Mouse (Mus musculus): ENCODE results near the gene Prss50.
"Not testable (repeated sequence)": the region's sequence is repeated elsewhere in the genome, so short reads cannot be mapped to it uniquely, and the experiment has no call there.

Prss50 gene

GRCm38 (mm10) chr9:110857781-110858472, at the start of gene Prss50:
Gene Prss50, plus strand, starts transcription at chr9:110857967.
- DNase-seq (ENCODE audit: low read depth) = peak; percentile 49

GRCm38 (mm10) chr9:110810051-110810450, 47.7 kb upstream of the Prss50 start:
- no peak for DNase-seq (ENCODE audit: low read depth)

GRCm38 (mm10) chr9:110813789-110814188, 44.0 kb upstream of the Prss50 start, which contains the start of gene Prss44:
Gene Prss44, plus strand, starts transcription at chr9:110813994.
- DNase-seq (ENCODE audit: low read depth) = no peak

- DNase-seq (ENCODE audit: low read depth) = not testable (repeated sequence)
Observed at GRCm38 (mm10) chr9:110820546-110820945, 37.2 kb upstream of the Prss50 start.

- DNase-seq (ENCODE audit: low read depth) = no peak
Observed at GRCm38 (mm10) chr9:110821436-110821835, 36.3 kb upstream of the Prss50 start.

- DNase-seq (ENCODE audit: low read depth) = no peak
Observed at GRCm38 (mm10) chr9:110825426-110825825, 32.3 kb upstream of the Prss50 start.

GRCm38 (mm10) chr9:110825832-110826231, 31.9 kb upstream of the Prss50 start:
- no peak for DNase-seq (ENCODE audit: low read depth)

GRCm38 (mm10) chr9:110826390-110826789, 31.4 kb upstream of the Prss50 start, which contains the start of gene Prss43:
Gene Prss43, plus strand, starts transcription at chr9:110826690.
- DNase-seq (ENCODE audit: low read depth) = no peak

- peak; percentile 7 for DNase-seq (ENCODE audit: low read depth)
Observed at GRCm38 (mm10) chr9:110833021-110833420, 24.7 kb upstream of the Prss50 start.

- no peak for DNase-seq (ENCODE audit: low read depth)
Observed at GRCm38 (mm10) chr9:110834411-110834810, 23.4 kb upstream of the Prss50 start, which contains the start of gene Prss45. Gene Prss45, plus strand, starts transcription at chr9:110834588.

GRCm38 (mm10) chr9:110834961-110835360, 22.8 kb upstream of the Prss50 start:
- no peak for DNase-seq (ENCODE audit: low read depth)

- DNase-seq (ENCODE audit: low read depth) = no peak
Observed at GRCm38 (mm10) chr9:110836112-110836511, 21.7 kb upstream of the Prss50 start.

- no peak for DNase-seq (ENCODE audit: low read depth)
Observed at GRCm38 (mm10) chr9:110840905-110841304, 16.9 kb upstream of the Prss50 start.

- DNase-seq (ENCODE audit: low read depth) = no peak
Observed at GRCm38 (mm10) chr9:110841438-110841837, 16.3 kb upstream of the Prss50 start.

GRCm38 (mm10) chr9:110844206-110844605, 13.6 kb upstream of the Prss50 start, which contains the start of gene Prss46:
Gene Prss46, plus strand, starts transcription at chr9:110844506.
- no peak for DNase-seq (ENCODE audit: low read depth)

- no peak for DNase-seq (ENCODE audit: low read depth)
Observed at GRCm38 (mm10) chr9:110849162-110849561, 8.6 kb upstream of the Prss50 start.

GRCm38 (mm10) chr9:110855903-110856302, 1.9 kb upstream of the Prss50 start:
- no peak for DNase-seq (ENCODE audit: low read depth)

GRCm38 (mm10) chr9:110856920-110857319, 847 bp upstream of the Prss50 start:
- no peak for DNase-seq (ENCODE audit: low read depth)

- DNase-seq (ENCODE audit: low read depth) = no peak
Observed at GRCm38 (mm10) chr9:110858523-110858922, 756 bp downstream of the Prss50 start.

GRCm38 (mm10) chr9:110858967-110859596, 1.3 kb downstream of the Prss50 start:
- DNase-seq (ENCODE audit: low read depth) = peak; percentile 38

- peak; percentile 47 for DNase-seq (ENCODE audit: low read depth)
Observed at GRCm38 (mm10) chr9:110871030-110871429, 13.3 kb downstream of the Prss50 start.

- no peak for DNase-seq (ENCODE audit: low read depth)
Observed at GRCm38 (mm10) chr9:110873681-110874659, 16.2 kb downstream of the Prss50 start.
